Mouse (Mus musculus) liver, postnatal 0 days (tissue): ENCODE results near the gene Rab43.

Source experiments
- CTCF ChIP-seq: sonication (generic); IDR thresholded peaks from 2 replicates; pipeline ENCODE4 v1.5.1; 2016; ENCODE audit warnings: antibody characterized with exemption, low read depth
- EP300 ChIP-seq: IDR thresholded peaks from 2 replicates; pipeline ENCODE4 v1.6.1; 2016; ENCODE audit warnings: antibody characterized with exemption, low read depth, mild to moderate bottlenecking

DNA sequence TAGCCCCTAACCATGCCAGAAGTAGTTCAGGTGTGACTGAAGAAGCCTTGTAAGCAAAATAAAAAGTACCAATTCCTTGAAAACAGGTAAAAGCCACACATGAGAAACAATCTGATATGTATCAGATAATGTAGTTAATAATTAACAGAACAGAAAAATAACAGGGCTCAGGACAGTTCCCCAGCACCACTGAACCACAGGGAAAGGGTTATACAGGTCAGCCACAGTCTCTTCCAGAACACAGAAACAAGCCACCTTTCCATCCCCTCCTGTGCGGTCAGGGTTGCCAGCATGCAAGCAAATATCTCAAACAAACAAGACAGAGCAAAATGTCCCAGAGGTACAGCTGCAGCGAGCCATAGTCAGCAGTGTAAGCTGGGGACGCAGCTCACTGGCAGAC lies 52.6 kb downstream of the Rab43 start:
- no peak for TF ChIP-seq CTCF
- TF ChIP-seq EP300: no peak
